26 mouse cellular contexts compared by ENCODE assay signal in genomic region chr14:33527938-33528337, GRCm38 (mm10). TPM values are rescaled to one million over a fixed set of nuclear protein-coding genes. Genes with fewer than 3 reads are reported as not detected.
A peak's percentile ranks its signal among the peaks of the same experiment; 100 is the strongest.
DNase-seq lines count a peak whose midpoint lies in the region; ATAC-seq and TF ChIP-seq lines count a peak whose summit lies in the region.
"Had no signal": no experiment of that assay in that cellular context is flagged by ENCODE, and none has a peak within 500 bp of the region (broad histone marks: within the 10 kb centered on the region; RNA-seq: fewer than 3 reads in every experiment).

No protein-coding gene starts in this region.

- no peaks in the 10 kb centered on the region for H3K4me1 ChIP-seq in kidney, embryonic 14.5 days (ENCODE audit: control insufficient read depth, insufficient read depth, low read length)
- no peaks in the 10 kb centered on the region for H3K4me1 ChIP-seq in kidney, adult 2 months (ENCODE audit: control insufficient read depth, insufficient read depth, low read length)
- 0 out of 2 replicates have a peak, but pooled peaks cover 6% of the 10 kb centered on the region for H3K4me1 ChIP-seq in kidney, embryonic 15.5 days
- H3K4me1 ChIP-seq in kidney, embryonic 16.5 days (ENCODE audit: insufficient read depth, low read length): no peaks in the 10 kb centered on the region

- no peak for TF ChIP-seq POLR2A in kidney, adult 2 months (IDR thresholded peaks at IDR 0.05; ENCODE audit: low read depth, low read length)

- H3K36me3 ChIP-seq in kidney, embryonic 14.5 days (ENCODE audit: control insufficient read depth, insufficient read depth, low read length): no peaks in the 10 kb centered on the region
- no peaks in the 10 kb centered on the region for H3K36me3 ChIP-seq in kidney, adult 2 months (ENCODE audit: control insufficient read depth, insufficient read depth, low read length)
- H3K36me3 ChIP-seq in kidney, embryonic 15.5 days: no peaks in the 10 kb centered on the region
- H3K36me3 ChIP-seq in kidney, embryonic 16.5 days (ENCODE audit: insufficient read depth, low read length): no peaks in the 10 kb centered on the region
- H3K36me3 ChIP-seq: G1E had no signal

- H3K4me3 ChIP-seq in kidney, embryonic 14.5 days (ENCODE audit: low read length): no peak overlapping the region
- no peak overlapping the region for H3K4me3 ChIP-seq in kidney, adult 2 months (ENCODE audit: insufficient read depth, low read depth, low read length)
- no peak overlapping the region for H3K4me3 ChIP-seq in kidney, embryonic 15.5 days (replicated peaks)
- H3K4me3 ChIP-seq in kidney, embryonic 16.5 days (ENCODE audit: low read length): no peak overlapping the region

- H3K9me3 ChIP-seq in kidney, embryonic 14.5 days (ENCODE audit: control insufficient read depth, low read length): no peaks in the 10 kb centered on the region
- H3K9me3 ChIP-seq in kidney, embryonic 15.5 days (replicated peaks): no peaks in the 10 kb centered on the region
- no peaks in the 10 kb centered on the region for H3K9me3 ChIP-seq in kidney, embryonic 16.5 days (ENCODE audit: low read length)

- H3K4me2 ChIP-seq in kidney, embryonic 14.5 days (replicated peaks; ENCODE audit: low read depth, low read length): no peak overlapping the region
- H3K4me2 ChIP-seq in kidney, embryonic 15.5 days: no peak overlapping the region
- H3K4me2 ChIP-seq in kidney, embryonic 16.5 days (replicated peaks; ENCODE audit: low read depth, low read length): no peak overlapping the region

- no peak overlapping the region for H3K9ac ChIP-seq in kidney, embryonic 14.5 days (ENCODE audit: low read depth, low read length)
- H3K9ac ChIP-seq in kidney, embryonic 15.5 days: no peak overlapping the region
- no peak overlapping the region for H3K9ac ChIP-seq in kidney, embryonic 16.5 days (replicated peaks; ENCODE audit: low read length)

- intact Hi-C loops in heart, postnatal 25 days (cut with DNase I): no loop called here

- TF ChIP-seq CTCF in kidney, adult 2 months (conservative IDR thresholded peaks at IDR 0.05; ENCODE audit: insufficient read depth, insufficient read length, low read depth, low read length): no peak

- ATAC-seq in kidney, embryonic 14.5 days (ENCODE audit: low FRiP score, low TSS enrichment): peak; percentile 55; the same call in 1 of the 2 replicates
- peak; percentile 67; the same call in 1 of the 2 replicates for ATAC-seq in kidney, embryonic 15.5 days (replicated peaks; ENCODE audit: low FRiP score)
- 0 out of 2 replicates have a peak, but pooled peaks have one; percentile 49 for ATAC-seq in kidney, embryonic 16.5 days (ENCODE audit: low FRiP score, low TSS enrichment)
- ATAC-seq: activated CD4-positive, CD25-positive, alpha-beta regulatory T cell, adult 4 months; CD4-positive, CD25-positive, alpha-beta regulatory T cell, adult 4 months; Patski had no signal

- no peaks in the 10 kb centered on the region for H3K27me3 ChIP-seq in kidney, embryonic 14.5 days (ENCODE audit: control insufficient read depth, insufficient read depth, low read length)
- H3K27me3 ChIP-seq in kidney, adult 2 months (replicated peaks; ENCODE audit: control insufficient read depth, insufficient read depth, low read length): no peaks in the 10 kb centered on the region
- H3K27me3 ChIP-seq in kidney, embryonic 15.5 days: no peaks in the 10 kb centered on the region
- H3K27me3 ChIP-seq in kidney, embryonic 16.5 days (ENCODE audit: insufficient read depth, low read length): no peaks in the 10 kb centered on the region
- H3K27me3 ChIP-seq: Patski had no signal

- WGBS in kidney, embryonic 14.5 days: 39% methylated on average over 3 of the region's 3 CpGs
- WGBS in kidney, adult 2 months: 31% methylated on average over 3 of the region's 3 CpGs
- WGBS in kidney, embryonic 15.5 days: 34% methylated on average over 3 of the region's 3 CpGs
- 30% methylated on average over 3 of the region's 3 CpGs for WGBS in kidney, embryonic 16.5 days

- DNase-seq in heart, adult 11 months: peak; percentile 56
- no peak for DNase-seq in heart, postnatal 25 days (ENCODE audit: low spot score)
- DNase-seq in kidney, adult 2 months: no peak
- DNase-seq in kidney, postnatal 36 days: no peak
- DNase-seq in kidney, postnatal 25 days: no peak
- DNase-seq: adrenal gland, adult 2 months; adrenal gland, adult 8-10 months; adrenal gland, postnatal 10 days; adrenal gland, postnatal 14 days; adrenal gland, postnatal 25 days; adrenal gland, postnatal 36 days; B cell, adult 2 months; cerebellum, adult 11 months; cerebellum, adult 11-12 months had no signal

- H3K27ac ChIP-seq in kidney, embryonic 14.5 days (ENCODE audit: low read depth, low read length): no peak overlapping the region
- no peak overlapping the region for H3K27ac ChIP-seq in kidney, adult 2 months (ENCODE audit: insufficient read depth, low read depth, low read length)
- H3K27ac ChIP-seq in kidney, embryonic 15.5 days: no peak overlapping the region
- no peak overlapping the region for H3K27ac ChIP-seq in kidney, embryonic 16.5 days (ENCODE audit: low read length)

RNA-seq across cellular contexts. Expression of gene Frmpd2, which starts 56.4 kb away (rescaled TPM):
- not detected for total RNA-seq in heart, postnatal 25 days (2021)
- not detected in 2 replicates for polyA plus RNA-seq in kidney, embryonic 14.5 days (2014; fragmentation: Nextera tagmentation; extraction: Ambion mirVana)
- 0.16 TPM in 1 of 2 replicates, not detected in the other for polyA plus RNA-seq in kidney, adult 2 months (2012; rRNA removed)
- 0.05 TPM in 1 of 2 replicates, not detected in the other for polyA plus RNA-seq in kidney, embryonic 15.5 days (2015; fragmentation: Nextera tagmentation; extraction: Ambion mirVana)
- polyA plus RNA-seq in kidney, embryonic 16.5 days (2015; fragmentation: Nextera tagmentation; extraction: Ambion mirVana): 0.02 and 0.06 TPM in 2 replicates
- total RNA-seq: adrenal gland, adult 18-20 months; adrenal gland, postnatal 10 days; adrenal gland, postnatal 14 days; adrenal gland, postnatal 25 days; adrenal gland, postnatal 36 days; CH12.LX; ES-E14; MEL had no signal
- polyA plus RNA-seq: activated CD4-positive, CD25-positive, alpha-beta regulatory T cell, adult 4 months; adrenal gland, adult 2 months; C2C12; CD4-positive, CD25-positive, alpha-beta regulatory T cell, adult 4 months; G1E had no signal
